Mouse (Mus musculus) ES-E14 (cell line): ENCODE results near the gene Polr1e. TPM values are rescaled to one million over a fixed set of nuclear protein-coding genes. Genes with fewer than 3 reads are reported as not detected.

Source experiments
- DNase-seq: peaks from one replicate; pipeline ENCODE4 v3.0.0-alpha.2; 2013; ENCODE audit warnings: low read depth, low spot score
- H3K27ac ChIP-seq: 2 replicates; pipeline ENCODE4 v1.5.1; 2012; ENCODE audit warnings: low read depth, mild to moderate bottlenecking, low read length, moderate library complexity, mixed read lengths; ENCODE audit not compliant: poor library complexity, insufficient read depth, severe bottlenecking
- H3K36me3 ChIP-seq: 2 replicates; pipeline ENCODE4 v1.6.1; 2012; ENCODE audit warnings: mild to moderate bottlenecking, low read length, moderate library complexity, mixed read lengths; ENCODE audit not compliant: control insufficient read depth, poor library complexity, insufficient read depth, severe bottlenecking
- H3K4me1 ChIP-seq, 2 experiments: fragments of 150-350 bp in 1 of 2; sonication (generic) in 1 of 2; 2 replicates each; pipeline ENCODE4 v1.6.1; 2012; ENCODE audit warnings: low read length in 2 of 2, mild to moderate bottlenecking in 1 of 2, mixed read lengths in 1 of 2; ENCODE audit not compliant: control insufficient read depth in 2 of 2, insufficient read depth in 2 of 2, poor library complexity in 1 of 2
- H3K4me3 ChIP-seq, 2 experiments: fragments of 150-350 bp in 1 of 2; sonication (generic) in 1 of 2; 2 replicates each; pipeline ENCODE4 v1.5.1; 2012; ENCODE audit warnings: low read length in 2 of 2, low read depth in 1 of 2, mild to moderate bottlenecking in 1 of 2, mixed read lengths in 1 of 2; ENCODE audit not compliant: insufficient read depth in 1 of 2, poor library complexity in 1 of 2, severe bottlenecking in 1 of 2
- H3K9ac ChIP-seq: 2 replicates; pipeline ENCODE4 v1.6.1; 2012; ENCODE audit warnings: low read depth, mild to moderate bottlenecking, low read length, mixed read lengths; ENCODE audit not compliant: poor library complexity, insufficient read depth, severe bottlenecking
- H3K9me3 ChIP-seq: fragments of 150-350 bp; sonication (generic); 2 replicates; pipeline ENCODE4 v1.6.1; 2012; ENCODE audit warnings: low read depth, mild to moderate bottlenecking, low read length; ENCODE audit not compliant: control insufficient read depth, insufficient read depth
- CHD2 ChIP-seq: IDR thresholded peaks from 2 replicates; pipeline ENCODE4 v1.6.1; 2014; ENCODE audit warnings: mild to moderate bottlenecking, low read depth, low read length, inconsistent platforms
- HCFC1 ChIP-seq: IDR thresholded peaks from 2 replicates; pipeline ENCODE4 v1.6.1; 2012; ENCODE audit warnings: low read length, inconsistent platforms, borderline replicate concordance; ENCODE audit not compliant: insufficient read depth
- MAFK ChIP-seq: IDR thresholded peaks from 2 replicates; pipeline ENCODE4 v1.6.1; 2014; ENCODE audit warnings: mild to moderate bottlenecking, low read depth, low read length, inconsistent platforms; ENCODE audit not compliant: insufficient read depth
- ZC3H11A ChIP-seq: IDR thresholded peaks from 2 replicates; pipeline ENCODE4 v1.6.1; 2012; ENCODE audit warnings: low read depth, mild to moderate bottlenecking, inconsistent platforms, low read length, borderline replicate concordance
- ZNF384 ChIP-seq: IDR thresholded peaks from 2 replicates; pipeline ENCODE4 v1.6.1; 2012; ENCODE audit warnings: low read depth, low read length, inconsistent platforms
- in situ Hi-C, 2 experiments: fragments of 600-800 bp; cut with MboI; formaldehyde crosslinking; loops; one replicate each; pipeline ENCODE4 v1.15.1; 2025; ENCODE audit warnings: low sequenced_read_pairs in 2 of 2, inconsistent platforms in 1 of 2; ENCODE audit not compliant: unreplicated experiment in 2 of 2
- total RNA-seq: library from RNA; depleted of rRNA; stranded (reverse); fragments of 300-350 nt; gene quantifications from 2 replicates; pipeline ENCODE4 v1.2.3, GENCODE M21; 2012

The Polr1e gene
- total RNA-seq, 1 experiment: 33.0 TPM

DNA sequence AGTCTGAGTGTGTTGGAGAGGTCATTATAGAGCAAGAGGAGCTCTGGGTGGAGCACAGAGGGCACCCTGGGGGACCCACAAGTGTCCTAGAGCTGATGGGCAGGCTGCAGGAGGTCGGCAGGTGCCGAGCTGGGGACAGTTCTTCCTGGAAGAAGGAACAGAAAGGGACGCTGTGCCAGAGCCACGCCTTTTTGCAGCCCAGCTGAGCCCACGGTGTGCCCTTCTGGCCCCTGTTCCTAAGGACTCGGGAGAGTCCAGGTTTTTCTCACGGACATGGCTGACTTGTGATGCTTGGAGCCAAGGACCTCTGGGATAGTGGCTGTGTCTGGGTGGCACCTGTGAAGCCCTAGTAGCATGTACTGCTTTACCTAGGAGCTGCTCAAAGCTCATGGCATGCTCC lies 22.4 kb downstream of the Polr1e start:
- H3K36me3 ChIP-seq: no peaks in the 10 kb centered on the region
- in situ Hi-C loops: no loop called here

DNA sequence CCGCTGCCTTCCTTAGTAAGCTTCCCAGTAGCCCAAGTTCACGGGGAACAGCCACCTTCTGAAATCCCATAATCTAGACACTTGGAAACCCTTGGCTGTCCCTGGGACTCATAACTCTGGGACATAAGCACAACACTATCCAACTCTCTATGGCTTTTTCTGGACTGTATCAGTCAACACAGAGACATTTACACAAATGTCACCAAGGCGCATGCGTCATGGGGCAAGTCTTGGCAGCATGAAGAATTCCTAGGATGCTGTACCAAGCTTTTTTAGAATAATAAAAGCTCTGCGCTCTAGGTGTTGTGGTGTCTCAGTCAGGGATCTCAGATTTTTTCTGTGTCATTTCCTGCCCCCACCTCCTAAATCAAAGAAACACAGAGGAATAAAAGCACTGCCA lies 28.3 kb downstream of the Polr1e start:
- H3K36me3 ChIP-seq: no peaks in the 10 kb centered on the region
- in situ Hi-C loops: no loop called here

More for the DNA sequence above, 22.4 kb downstream of the Polr1e start:
- no peak for DNase-seq
- Histone ChIP-seq H3K9me3 (no peaks in the 10 kb centered on the region), H3K9ac (no peak overlapping the region), H3K27ac (no peak overlapping the region), H3K4me1 (no peaks in the 10 kb centered on the region), H3K4me3 (no peak overlapping the region)
- TF ChIP-seq ZC3H11A: no peak
- no peak for TF ChIP-seq HCFC1
- TF ChIP-seq ZNF384: no peak
- TF ChIP-seq CHD2: no peak
- no peak for TF ChIP-seq MAFK

DNA sequence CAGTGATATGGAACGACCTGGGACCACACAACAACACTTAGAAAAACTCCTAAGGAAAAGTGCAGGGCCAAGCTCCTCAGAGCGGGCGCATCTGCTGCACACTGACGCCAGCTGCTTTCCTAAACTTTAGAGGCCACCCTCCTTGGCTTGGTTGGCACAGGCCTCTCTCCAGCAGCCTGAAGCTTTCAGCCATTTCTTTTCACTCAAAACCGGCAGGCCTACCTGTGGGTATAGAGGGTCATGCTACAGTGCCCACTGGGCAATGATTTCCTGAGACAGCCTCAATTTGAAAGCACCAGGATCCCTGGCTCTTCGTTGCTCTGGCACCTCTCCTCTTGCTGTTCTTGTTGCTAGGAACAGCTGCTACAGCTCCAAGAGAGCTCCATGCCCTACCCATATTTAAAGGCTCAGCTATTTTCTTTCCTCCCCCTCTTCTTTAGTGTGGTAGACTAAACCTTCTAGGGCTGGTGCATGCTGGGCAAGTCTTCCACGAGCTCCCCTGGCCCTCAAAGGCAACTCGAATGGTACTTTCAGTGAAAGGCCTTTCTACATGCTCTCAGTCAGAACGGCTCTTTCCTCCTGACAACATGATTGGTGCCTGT lies 29.0 kb downstream of the Polr1e start:
- Histone ChIP-seq H3K4me1 (no peaks in the 10 kb centered on the region), H3K27ac (no peak overlapping the region), H3K4me3 (no peak overlapping the region), H3K9me3 (no peaks in the 10 kb centered on the region), H3K9ac (no peak overlapping the region), H3K36me3 (no peaks in the 10 kb centered on the region)
- in situ Hi-C loops: no loop called here
- DNase-seq: no peak
- no peak for TF ChIP-seq HCFC1
- no peak for TF ChIP-seq ZNF384
- TF ChIP-seq MAFK: no peak
- no peak for TF ChIP-seq ZC3H11A
- TF ChIP-seq CHD2: no peak

More for the DNA sequence above, 28.3 kb downstream of the Polr1e start:
- Histone ChIP-seq H3K9me3 (no peaks in the 10 kb centered on the region), H3K4me3 (no peak overlapping the region), H3K27ac (no peak overlapping the region), H3K4me1 (no peaks in the 10 kb centered on the region), H3K9ac (no peak overlapping the region)
- TF ChIP-seq ZNF384: no peak
- TF ChIP-seq MAFK: no peak
- no peak for TF ChIP-seq CHD2
- no peak for DNase-seq

DNA sequence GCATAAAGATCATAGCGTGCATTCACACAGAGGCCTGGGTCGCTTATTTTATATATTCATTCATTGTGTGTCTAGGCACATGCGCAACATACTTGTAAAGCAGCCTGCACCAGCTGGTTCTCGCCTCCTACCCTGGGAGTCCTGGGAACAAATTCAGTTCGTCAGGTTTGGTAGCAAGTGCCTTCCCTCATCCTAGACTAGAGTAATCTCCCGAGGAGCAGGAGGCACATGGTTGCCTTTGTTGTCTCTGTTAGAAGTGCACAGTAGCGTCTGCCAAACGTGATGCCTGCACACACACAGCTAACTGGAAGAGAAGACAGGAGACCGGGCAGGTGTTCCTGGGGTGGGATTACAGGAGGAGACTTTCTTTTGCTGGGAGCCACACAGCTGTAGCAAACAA lies 29.6 kb downstream of the Polr1e start:
- no peak for TF ChIP-seq CHD2
- no peak for TF ChIP-seq ZNF384
- TF ChIP-seq HCFC1: no peak
- TF ChIP-seq MAFK: no peak
- no peak for TF ChIP-seq ZC3H11A
- Histone ChIP-seq H3K9ac (no peak overlapping the region), H3K27ac (no peak overlapping the region), H3K36me3 (no peaks in the 10 kb centered on the region), H3K9me3 (no peaks in the 10 kb centered on the region), H3K4me3 (no peak overlapping the region), H3K4me1 (no peaks in the 10 kb centered on the region)
- DNase-seq: no peak
- in situ Hi-C loops: no loop called here

DNA sequence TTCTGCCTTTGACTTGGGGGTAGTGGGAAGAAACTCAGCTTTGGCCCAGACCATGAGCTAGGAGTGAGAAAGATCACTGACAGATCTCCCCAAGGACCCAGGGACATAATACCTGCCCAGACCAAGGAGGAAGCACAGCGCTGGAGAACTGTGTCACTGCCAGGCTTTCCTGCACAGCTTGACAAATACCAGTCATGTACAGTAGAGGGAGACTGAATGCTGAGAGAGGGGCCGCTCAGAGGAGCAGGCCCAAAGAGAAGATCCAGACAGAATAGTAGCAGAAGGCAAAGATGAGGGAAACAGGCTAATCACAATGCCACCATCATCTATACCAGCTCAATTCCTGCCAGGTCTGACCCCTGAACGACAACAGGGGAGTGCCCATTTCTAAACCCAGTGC lies 36.5 kb downstream of the Polr1e start:
- H3K27ac ChIP-seq: no peak overlapping the region
- in situ Hi-C loops: no loop called here
- no peak for DNase-seq
- TF ChIP-seq CHD2 (no peak), ZNF384 (no peak), ZC3H11A (no peak), MAFK (no peak), HCFC1 (no peak)
- no peak overlapping the region for H3K9ac ChIP-seq
- H3K4me1 ChIP-seq: no peaks in the 10 kb centered on the region
- no peaks in the 10 kb centered on the region for H3K9me3 ChIP-seq
- H3K36me3 ChIP-seq: no peaks in the 10 kb centered on the region
- no peak overlapping the region for H3K4me3 ChIP-seq
